Mouse (Mus musculus) adrenal gland, adult 10 weeks (tissue): ENCODE measurements around the gene Elmod2. TPM values are rescaled to one million over a fixed set of nuclear protein-coding genes. Genes with fewer than 3 reads are reported as not detected.

ENCODE experiments used
- polyA plus RNA-seq: library from polyadenylated mRNA; stranded (reverse); fragments of 350-450 nt; fragmentation: Illumina TruSeq; extraction: RNeasy Lipid Tissue Mini Kit (QIAGEN cat#74804); gene quantifications from one replicate; pipeline ENCODE4 v1.2.3, GENCODE M21; 2014; ENCODE audit warnings: low read depth, low replicate concordance

Elmod2 gene
- polyA plus RNA-seq = 52.7 TPM

GRCm38 (mm10) chr8:83331899-83332697 is at the start of gene Elmod2:
Gene Elmod2 (minus strand): TSS chr8:83332486.

GRCm38 (mm10) chr8:83348263-83348662 is 16.0 kb upstream of the Elmod2 start, which contains the start of gene Mgat4d:
Gene Mgat4d (plus strand): TSS chr8:83348471.

GRCm38 (mm10) chr8:83290176-83290575 is 42.1 kb downstream of the Elmod2 start, which contains the start of gene Ucp1:
Gene Ucp1 (plus strand): TSS chr8:83290352.

Other genes with a start within 250 kb of the Elmod2 start
- 8.6 TPM for gene Tbc1d9, start 167.1 kb downstream of the Elmod2 start, polyA plus RNA-seq
- not detected for gene Gm10645, start 166.3 kb downstream of the Elmod2 start, polyA plus RNA-seq
- gene Ucp1, start 42.1 kb downstream of the Elmod2 start, polyA plus RNA-seq = 400 TPM
- gene Mgat4d, start 16.0 kb upstream of the Elmod2 start, polyA plus RNA-seq = not detected
- gene Clgn, start 57.4 kb upstream of the Elmod2 start, polyA plus RNA-seq = 0.17 TPM
- 441 TPM for gene Scoc, start 125.9 kb upstream of the Elmod2 start, polyA plus RNA-seq
- gene Olfr370, start 203.3 kb upstream of the Elmod2 start, polyA plus RNA-seq = not detected
- 0.35 TPM for gene Ndufb7, start 234.2 kb upstream of the Elmod2 start, polyA plus RNA-seq